Mouse (Mus musculus): ENCODE data around the gene Lrrn4cl. TPM values are rescaled to one million over a fixed set of nuclear protein-coding genes. Genes with fewer than 3 reads are reported as not detected.
"Not testable (repeated sequence)": the region's sequence is repeated elsewhere in the genome, so short reads cannot be mapped to it uniquely, and the experiment has no call there.

Lrrn4cl gene
- total RNA-seq, 2 experiments from 2014 or later: 0.16 TPM; not detected in 1

DNA sequence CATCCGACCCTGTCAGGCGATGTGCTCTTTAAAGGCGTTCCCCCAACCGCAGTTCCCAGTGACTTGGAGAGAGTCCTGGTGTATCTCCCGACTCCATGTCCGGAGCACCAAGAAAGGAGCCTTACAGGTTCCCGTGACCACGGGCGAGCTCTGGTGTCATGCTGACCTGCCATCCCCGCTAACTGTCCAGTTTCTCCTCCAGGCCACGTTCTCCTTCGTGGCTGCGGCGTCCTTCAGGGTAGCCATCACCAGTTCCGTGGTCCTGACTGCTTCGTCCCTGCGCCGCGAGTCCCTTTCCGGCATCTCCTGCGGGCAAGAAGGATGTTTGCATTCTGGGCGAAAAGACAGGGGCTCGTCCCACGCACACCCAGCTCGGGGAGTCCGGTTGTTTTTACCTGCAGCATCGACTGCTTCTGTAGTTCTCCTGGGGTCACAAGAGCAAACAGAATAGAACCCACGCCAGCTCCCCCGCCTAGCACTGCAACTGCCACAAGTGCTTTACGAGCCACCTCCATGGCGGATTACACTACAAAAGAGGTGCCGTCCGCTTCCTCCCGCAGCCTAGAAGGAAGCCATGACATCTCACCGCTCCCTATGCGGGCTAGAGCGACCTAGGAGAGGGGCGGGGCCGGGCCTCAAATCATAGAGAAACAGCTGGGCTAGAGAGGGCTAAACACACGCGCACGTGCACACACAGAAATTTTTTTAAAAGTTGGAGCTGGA, 29.9 kb downstream of the Lrrn4cl start, which contains the start of gene Uqcc3:
TSS of gene Uqcc3 (minus strand) at position 613 of the 723 bp plus-strand sequence.
- peak; percentile 99 for ATAC-seq (ENCODE audit: poor library complexity, severe bottlenecking)

DNA sequence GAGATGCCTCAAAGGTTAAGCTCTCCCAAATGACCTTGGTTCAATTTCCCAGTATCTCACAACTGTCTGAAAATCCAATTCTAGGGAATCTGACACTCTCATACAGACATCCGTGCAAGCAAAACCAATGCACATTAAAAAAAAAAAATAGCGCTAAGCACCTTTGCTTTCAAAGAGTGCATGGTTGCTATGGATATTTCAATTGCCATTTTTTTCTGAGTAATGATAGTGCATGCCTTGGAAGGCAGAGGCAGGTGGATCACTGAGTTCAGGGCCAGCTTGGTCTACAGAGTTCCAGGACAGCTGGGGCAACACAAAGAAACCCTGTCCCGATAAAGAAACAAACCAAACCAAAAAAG, 30.4 kb downstream of the Lrrn4cl start:
- ATAC-seq (ENCODE audit: poor library complexity, severe bottlenecking): no peak

- ATAC-seq (ENCODE audit: poor library complexity, severe bottlenecking): no peak
These were observed 33.0 kb downstream of the Lrrn4cl start, which contains the start of the genes Lbhd1 and Gm49403 for GRCm38 (mm10) chr19:8883616-8884015. TSS of gene Lbhd1 (plus strand) at chr19:8883732. TSS of gene Gm49403 (plus strand) at chr19:8883930.

DNA sequence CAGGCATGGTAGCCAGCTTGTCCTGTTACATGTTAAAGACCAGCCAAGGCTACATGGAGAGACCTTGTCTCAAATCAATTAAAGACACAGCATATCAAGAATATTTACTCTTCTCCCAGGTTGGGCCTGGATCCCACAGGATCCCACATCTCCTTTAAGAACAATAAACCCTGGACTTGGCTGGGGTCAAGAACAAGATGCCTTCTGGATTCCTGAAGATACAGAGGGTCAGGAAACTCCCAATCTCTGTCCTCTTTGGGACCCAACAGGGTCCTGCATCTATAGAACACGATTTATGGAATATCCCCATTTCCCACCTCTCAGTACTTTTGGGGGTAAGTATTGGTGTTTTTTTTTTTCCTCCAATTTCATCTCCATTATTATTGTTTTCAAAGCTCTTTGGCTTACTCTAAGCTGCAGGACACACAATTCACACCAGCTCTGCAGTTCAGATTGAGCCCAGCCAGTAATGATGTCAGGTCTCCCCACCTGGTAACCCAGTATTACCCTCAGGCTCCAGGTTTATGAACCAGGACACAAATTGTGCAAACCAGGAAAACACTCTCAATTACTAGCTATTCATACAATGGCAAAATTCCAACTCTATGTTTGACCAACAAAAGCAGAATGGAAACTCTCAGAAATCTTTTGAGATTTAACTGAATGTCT, 36.5 kb downstream of the Lrrn4cl start:
- no peak for ATAC-seq (ENCODE audit: poor library complexity, severe bottlenecking)

DNA sequence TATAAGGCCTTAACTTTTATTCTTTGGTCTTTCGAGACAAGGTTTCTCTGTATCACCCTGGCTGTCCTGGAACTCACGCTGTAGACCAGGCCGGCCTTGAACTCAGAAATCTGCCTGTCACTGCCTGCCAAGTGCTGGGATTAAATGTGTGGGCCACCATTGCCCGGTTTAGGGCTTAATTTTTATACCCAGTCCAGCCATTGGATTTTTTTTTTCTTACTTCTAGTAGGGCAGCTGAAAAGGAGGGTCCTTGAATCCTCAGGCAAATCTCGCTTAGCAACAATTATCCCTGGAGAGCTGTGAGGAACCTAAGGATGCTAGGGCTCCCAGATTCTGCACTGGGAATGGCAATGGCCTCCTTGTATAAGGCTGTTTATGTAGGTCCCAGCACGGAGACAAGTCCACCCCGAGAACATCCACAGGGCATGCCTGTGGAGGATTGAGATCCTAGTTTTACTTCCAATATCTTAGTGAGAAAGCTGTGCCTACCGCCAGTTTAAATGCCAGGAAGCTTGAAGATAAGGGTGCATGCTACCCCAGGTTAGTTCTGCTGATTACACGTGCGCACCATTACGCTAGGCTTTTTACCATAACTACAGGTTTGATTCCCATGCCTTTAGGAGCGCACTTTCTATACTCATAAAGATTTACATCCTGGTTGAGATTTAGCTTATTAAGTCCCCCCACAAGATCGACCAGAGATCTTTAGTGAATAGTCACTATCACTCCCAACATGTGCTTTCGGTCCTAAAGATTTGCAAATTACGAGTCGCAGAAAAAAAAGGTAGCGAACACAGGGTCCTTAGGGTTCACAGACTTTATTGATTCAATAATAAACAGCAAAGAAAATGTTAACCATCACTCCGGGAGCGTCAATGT, 37.3 kb downstream of the Lrrn4cl start:
- no peak for ATAC-seq (ENCODE audit: poor library complexity, severe bottlenecking)

GRCm38 (mm10) chr19:8888511-8889385, 38.2 kb downstream of the Lrrn4cl start, which contains the start of the genes 1810009A15Rik and Gm49416:
TSS of gene 1810009A15Rik (plus strand) at chr19:8888853.
TSS of gene Gm49416 (plus strand) at chr19:8888926.
- ATAC-seq (ENCODE audit: poor library complexity, severe bottlenecking): peak; percentile 95

DNA sequence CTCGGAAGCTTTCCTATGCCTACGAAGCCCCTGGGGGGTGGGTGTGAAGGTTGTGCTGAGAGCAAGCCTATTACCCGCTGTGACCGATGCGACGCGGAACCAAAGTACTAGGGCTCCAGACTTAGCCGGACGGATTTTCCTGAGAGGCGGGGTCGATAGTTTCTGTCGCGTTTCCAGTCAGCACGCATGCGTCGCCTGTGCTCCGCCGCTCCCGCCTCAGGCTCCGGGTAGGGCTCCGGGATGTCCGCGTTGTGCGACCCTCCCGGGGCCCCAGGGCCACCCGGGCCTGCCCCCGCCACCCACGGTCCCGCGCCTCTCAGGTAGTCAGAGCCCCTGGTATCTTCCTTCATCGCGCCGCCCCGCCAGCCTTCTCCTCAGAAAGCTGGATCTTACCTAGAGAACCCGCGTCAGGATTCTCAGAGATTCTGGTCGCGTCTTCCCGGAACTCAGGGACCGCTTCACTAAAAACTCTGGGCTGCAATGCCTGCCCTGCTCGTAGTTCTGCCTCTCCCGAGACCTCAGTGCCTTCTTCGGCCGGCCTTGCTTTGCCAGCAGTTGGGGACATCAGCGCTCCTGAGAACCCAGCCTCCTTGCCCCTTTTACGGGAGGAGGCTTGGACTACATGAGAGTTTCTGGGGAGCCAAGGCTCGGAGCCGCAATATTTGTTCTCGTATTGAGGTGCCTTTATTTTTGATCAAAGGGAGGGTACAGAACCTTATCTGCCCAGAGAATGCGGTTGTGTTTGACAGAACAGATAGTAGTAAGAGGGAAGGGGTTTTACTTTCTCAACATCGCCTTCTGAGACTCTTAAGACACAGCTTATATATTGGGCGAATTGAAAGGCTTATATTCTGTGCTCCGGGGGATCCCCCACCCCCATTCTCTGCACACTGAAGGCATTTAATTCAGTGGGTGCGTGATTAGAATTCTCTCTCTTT, 42.5 kb downstream of the Lrrn4cl start, which contains the start of gene Ints5:
TSS of gene Ints5 (plus strand) at position 177 of the 938 bp plus-strand sequence.
- peak; percentile 61 for ATAC-seq (ENCODE audit: poor library complexity, severe bottlenecking)

GRCm38 (mm10) chr19:8895397-8895960, 44.9 kb downstream of the Lrrn4cl start:
- ATAC-seq (ENCODE audit: poor library complexity, severe bottlenecking): no peak

DNA sequence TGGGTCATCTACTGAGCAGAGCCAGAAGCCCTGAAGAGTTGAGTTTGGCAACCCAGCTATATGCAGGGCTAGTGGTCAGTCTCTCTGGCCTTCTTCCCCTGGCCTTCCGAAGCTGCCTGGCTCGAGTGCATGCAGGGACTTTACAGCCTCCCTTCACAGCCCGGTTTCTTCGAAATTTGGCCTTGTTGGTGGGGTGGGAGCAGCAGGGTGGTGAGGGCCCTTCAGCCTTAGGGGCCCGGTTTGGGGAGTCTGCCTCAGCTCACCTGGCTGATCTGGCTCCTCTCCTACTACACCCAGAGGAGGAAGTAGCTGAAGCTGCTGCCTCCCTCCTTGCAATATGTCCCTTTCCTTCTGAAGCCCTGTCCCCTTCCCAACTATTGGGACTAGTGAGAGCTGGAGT, 45.7 kb downstream of the Lrrn4cl start:
- not testable (repeated sequence) for ATAC-seq (ENCODE audit: poor library complexity, severe bottlenecking)

GRCm38 (mm10) chr19:8897211-8897864, 46.8 kb downstream of the Lrrn4cl start:
- ATAC-seq (ENCODE audit: poor library complexity, severe bottlenecking): 0 out of 2 replicates have a peak, but pooled peaks have one; percentile 0

GRCm38 (mm10) chr19:8897865-8898495, 47.4 kb downstream of the Lrrn4cl start, which contains the start of gene Ganab:
TSS of gene Ganab (plus strand) at chr19:8898071.
- peak; percentile 99 for ATAC-seq (ENCODE audit: poor library complexity, severe bottlenecking)

- ATAC-seq (ENCODE audit: poor library complexity, severe bottlenecking): no peak
These were observed 48.0 kb downstream of the Lrrn4cl start for GRCm38 (mm10) chr19:8898576-8898975.

DNA sequence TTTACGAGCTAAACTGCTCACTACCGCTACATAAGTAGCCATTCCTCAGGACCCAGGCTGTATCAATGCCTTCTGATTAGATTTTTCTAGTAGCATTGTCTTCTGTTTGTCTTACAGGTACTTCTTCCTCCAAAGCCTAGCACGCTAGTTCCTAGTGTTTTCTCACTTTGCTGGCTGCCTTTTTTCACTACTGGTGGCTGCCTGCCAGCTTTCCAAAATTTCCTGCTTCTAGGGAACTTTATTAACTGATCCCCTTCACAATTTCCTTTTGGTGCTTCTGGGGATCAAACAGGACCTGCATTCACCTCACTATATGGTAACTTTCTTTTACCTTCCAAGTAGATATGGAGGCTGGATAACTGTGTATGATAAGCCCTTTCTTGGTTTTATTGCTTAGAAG, 48.5 kb downstream of the Lrrn4cl start:
- ATAC-seq (ENCODE audit: poor library complexity, severe bottlenecking): no peak

- ATAC-seq (ENCODE audit: poor library complexity, severe bottlenecking): no peak
These were observed 52.8 kb downstream of the Lrrn4cl start for GRCm38 (mm10) chr19:8903412-8903811.
